Mouse (Mus musculus) liver, embryonic 12.5 days (tissue): Measurements from ENCODE around the gene Ankrd24. TPM values are rescaled to one million over a fixed set of nuclear protein-coding genes. Genes with fewer than 3 reads are reported as not detected.

ENCODE experiments used
- ATAC-seq: fragments of 200-750 bp; cut with Nextera tagmentation; 2 replicates; pipeline ENCODE4 v1.8.0; 2017; ENCODE audit warnings: moderate number of reproducible peaks, mild to moderate bottlenecking, moderate library complexity
- H3K27ac ChIP-seq: fragments of 300-500 bp; sonication (generic); 2 replicates; pipeline ENCODE4 v1.5.1; 2016; ENCODE audit warnings: mild to moderate bottlenecking
- H3K27me3 ChIP-seq: fragments of 300-500 bp; sonication (generic); replicated peaks from 2 replicates; pipeline ENCODE4 v1.6.1; 2016; ENCODE audit warnings: mild to moderate bottlenecking, moderate library complexity
- H3K36me3 ChIP-seq: fragments of 300-500 bp; sonication (generic); 2 replicates; pipeline ENCODE4 v1.6.1; 2016; ENCODE audit warnings: mild to moderate bottlenecking, moderate library complexity
- H3K4me1 ChIP-seq: fragments of 300-500 bp; sonication (generic); 2 replicates; pipeline ENCODE4 v1.6.1; 2016
- H3K4me2 ChIP-seq: fragments of 300-500 bp; sonication (generic); 2 replicates; pipeline ENCODE4 v1.6.1; 2016; ENCODE audit warnings: mild to moderate bottlenecking, moderate library complexity
- H3K4me3 ChIP-seq: fragments of 300-500 bp; sonication (generic); 2 replicates; pipeline ENCODE4 v1.5.1; 2016; ENCODE audit warnings: mild to moderate bottlenecking, moderate library complexity
- H3K9ac ChIP-seq: fragments of 300-500 bp; sonication (generic); 2 replicates; pipeline ENCODE4 v1.6.1; 2016; ENCODE audit warnings: mild to moderate bottlenecking, moderate library complexity
- H3K9me3 ChIP-seq: fragments of 300-500 bp; sonication (generic); replicated peaks from 2 replicates; pipeline ENCODE4 v1.6.1; 2016; ENCODE audit warnings: mild to moderate bottlenecking, moderate library complexity
- WGBS: fragments of 180-500 bp; shearing (Covaris S2); methylation state at CpG from one replicate; pipeline ENCODE4 v1.1.7; 2016; ENCODE audit not compliant: insufficient replicate concordance; 5-methylcytosine and 5-hydroxymethylcytosine counted together
- polyA plus RNA-seq: library from polyadenylated mRNA; unstranded; fragments of >200 nt; fragmentation: Nextera tagmentation; extraction: Ambion mirVana; gene quantifications from 2 replicates; pipeline ENCODE4 v1.2.1, GENCODE M21; 2016

Gene Ankrd24
- polyA plus RNA-seq, 1 experiment from 2014 or later, result 3.8 TPM

GRCm38 (mm10) chr10:81608308-81608707 lies 20.0 kb upstream of the Ankrd24 start:
- Histone ChIP-seq H3K4me3 (no peak overlapping the region), H3K9me3 (no peaks in the 10 kb centered on the region), H3K9ac (no peak overlapping the region), H3K4me1 (peaks cover 28% of the 10 kb centered on the region), H3K27me3 (no peaks in the 10 kb centered on the region), H3K4me2 (no peak overlapping the region), H3K27ac (no peak overlapping the region), H3K36me3 (peaks cover 13% of the 10 kb centered on the region; the same call in 1 of the 2 replicates)
- WGBS, result 86% methylated on average over 1 of the region's 1 CpGs
- ATAC-seq, result no peak

- Histone ChIP-seq H3K27me3 (no peaks in the 10 kb centered on the region), H3K4me1 (no peaks in the 10 kb centered on the region), H3K4me3 (no peak overlapping the region), H3K36me3 (peaks cover 13% of the 10 kb centered on the region; the same call in 1 of the 2 replicates), H3K27ac (no peak overlapping the region), H3K9ac (no peak overlapping the region), H3K9me3 (no peaks in the 10 kb centered on the region), H3K4me2 (no peak overlapping the region)
- ATAC-seq, result no peak
- 54% methylated on average over 3 of the region's 3 CpGs for WGBS
Measured at GRCm38 (mm10) chr10:81612779-81613178, 15.6 kb upstream of the Ankrd24 start.

- WGBS, result 70% methylated on average over 6 of the region's 6 CpGs
- H3K9ac ChIP-seq, result no peak overlapping the region
- no peak overlapping the region for H3K27ac ChIP-seq
- no peaks in the 10 kb centered on the region for H3K36me3 ChIP-seq
- no peak overlapping the region for H3K4me2 ChIP-seq
- no peaks in the 10 kb centered on the region for H3K27me3 ChIP-seq
- H3K4me3 ChIP-seq, result no peak overlapping the region
- no peaks in the 10 kb centered on the region for H3K4me1 ChIP-seq
- H3K9me3 ChIP-seq, result no peaks in the 10 kb centered on the region
- no peak for ATAC-seq
Measured at GRCm38 (mm10) chr10:81615486-81615885, 12.9 kb upstream of the Ankrd24 start.

- peaks cover 12% of the 10 kb centered on the region for H3K4me1 ChIP-seq
- no peak for ATAC-seq
- H3K9me3 ChIP-seq, result no peaks in the 10 kb centered on the region
- H3K9ac ChIP-seq, result no peak overlapping the region
- peaks cover 35% of the 10 kb centered on the region for H3K36me3 ChIP-seq
- H3K4me3 ChIP-seq, result no peak overlapping the region
- 66% methylated on average over 5 of the region's 5 CpGs for WGBS
- H3K27me3 ChIP-seq, result no peaks in the 10 kb centered on the region
- no peak overlapping the region for H3K4me2 ChIP-seq
- no peak overlapping the region for H3K27ac ChIP-seq
Measured at GRCm38 (mm10) chr10:81619976-81620375, 8.4 kb upstream of the Ankrd24 start.

GRCm38 (mm10) chr10:81620786-81621185 lies 7.6 kb upstream of the Ankrd24 start:
- Histone ChIP-seq H3K4me1 (peaks cover 14% of the 10 kb centered on the region), H3K36me3 (peaks cover 43% of the 10 kb centered on the region), H3K4me2 (no peak overlapping the region), H3K27me3 (no peaks in the 10 kb centered on the region), H3K27ac (no peak overlapping the region), H3K9me3 (no peaks in the 10 kb centered on the region), H3K9ac (no peak overlapping the region), H3K4me3 (no peak overlapping the region)
- ATAC-seq, result no peak
- WGBS, result 55% methylated on average over 9 of the region's 9 CpGs

- no peak overlapping the region for H3K9ac ChIP-seq
- no peaks in the 10 kb centered on the region for H3K9me3 ChIP-seq
- H3K36me3 ChIP-seq, result peaks cover 47% of the 10 kb centered on the region
- ATAC-seq, result no peak
- H3K4me2 ChIP-seq, result no peak overlapping the region
- H3K27ac ChIP-seq, result peak overlapping the region; percentile 17; the same call in 1 of the 2 replicates
- H3K4me1 ChIP-seq, result peaks cover 36% of the 10 kb centered on the region
- no peak overlapping the region for H3K4me3 ChIP-seq
- 49% methylated on average over 8 of the region's 8 CpGs for WGBS
- H3K27me3 ChIP-seq, result no peaks in the 10 kb centered on the region
Measured at GRCm38 (mm10) chr10:81623441-81623840, 4.9 kb upstream of the Ankrd24 start.

DNA sequence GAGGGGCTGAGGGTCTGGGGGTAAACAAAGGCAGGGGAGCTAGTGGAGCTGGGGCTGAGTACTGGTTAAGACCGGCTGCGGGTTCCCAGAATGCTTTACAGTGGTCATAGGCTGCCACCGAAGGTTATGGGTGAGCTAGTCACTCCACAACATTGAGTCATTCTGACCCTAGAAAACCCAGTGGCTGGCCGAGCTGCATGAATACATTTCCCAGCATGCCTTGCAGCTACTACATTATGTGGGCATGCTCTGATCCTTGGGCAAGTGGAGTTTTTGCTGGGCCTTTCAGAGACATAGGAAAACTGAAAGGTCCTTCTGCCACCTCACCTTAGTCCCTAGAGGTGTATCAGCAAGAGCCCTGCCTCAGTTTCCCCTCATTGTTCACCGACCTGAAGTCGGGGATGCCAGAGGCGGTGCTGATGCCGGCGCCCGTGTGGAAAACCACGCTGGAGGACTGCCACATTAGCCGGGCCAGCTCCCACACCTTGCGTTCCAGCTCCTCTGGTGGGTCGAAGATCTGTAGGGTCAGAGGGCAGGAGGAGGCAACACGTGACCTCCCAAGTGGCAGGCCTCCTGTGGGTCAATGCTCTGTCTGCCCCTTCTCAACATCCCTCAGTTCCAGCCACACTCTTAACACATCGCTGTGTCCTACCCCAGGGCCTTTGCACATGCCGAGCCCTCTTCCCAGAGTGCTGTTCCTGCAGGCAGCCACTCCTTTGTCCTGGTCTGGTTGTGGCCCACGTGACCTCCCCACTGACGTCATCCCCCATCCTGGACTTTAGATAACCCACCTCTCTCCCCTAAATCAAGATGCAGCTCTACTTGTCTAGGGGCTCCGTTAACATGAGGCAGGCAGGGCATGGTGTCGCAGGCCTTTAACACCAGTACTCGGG lies 2.0 kb upstream of the Ankrd24 start:
- H3K4me1 ChIP-seq, result peaks cover 36% of the 10 kb centered on the region
- H3K4me2 ChIP-seq, result peak overlapping the region; percentile 83
- peak overlapping the region; percentile 76 for H3K9ac ChIP-seq
- H3K4me3 ChIP-seq, result peak overlapping the region; percentile 81
- H3K27ac ChIP-seq, result peak overlapping the region; percentile 93
- peaks cover 43% of the 10 kb centered on the region for H3K36me3 ChIP-seq
- no peak for ATAC-seq
- no peaks in the 10 kb centered on the region for H3K9me3 ChIP-seq
- WGBS, result 79% methylated on average over 22 of the region's 22 CpGs
- H3K27me3 ChIP-seq, result peaks cover 6% of the 10 kb centered on the region; the same call in 1 of the 2 replicates

- H3K9me3 ChIP-seq, result no peaks in the 10 kb centered on the region
- H3K27me3 ChIP-seq, result peaks cover 6% of the 10 kb centered on the region; the same call in 1 of the 2 replicates
- H3K4me1 ChIP-seq, result peaks cover 36% of the 10 kb centered on the region
- H3K9ac ChIP-seq, result peak within 1 kb of the TSS; percentile 76
- peak within 1 kb of the TSS; percentile 83 for H3K4me2 ChIP-seq
- WGBS, result 3% methylated on average over 40 of the region's 40 CpGs
- H3K27ac ChIP-seq, result peak within 1 kb of the TSS; percentile 93
- peak; percentile 92 for ATAC-seq
- H3K4me3 ChIP-seq, result peak within 1 kb of the TSS; percentile 81
- peaks cover 37% of the 10 kb centered on the region for H3K36me3 ChIP-seq
Measured at GRCm38 (mm10) chr10:81626994-81627835, 1.1 kb upstream of the Ankrd24 start, which contains the start of gene Sirt6. Gene Sirt6 (minus strand): TSS chr10:81627797.

GRCm38 (mm10) chr10:81627836-81628220 lies 512 bp upstream of the Ankrd24 start:
- Histone ChIP-seq H3K36me3 (peaks cover 31% of the 10 kb centered on the region), H3K9me3 (no peaks in the 10 kb centered on the region), H3K4me3 (peak overlapping the region; percentile 81), H3K27ac (peak overlapping the region; percentile 93), H3K27me3 (peaks cover 6% of the 10 kb centered on the region; the same call in 1 of the 2 replicates), H3K4me2 (peak overlapping the region; percentile 83), H3K4me1 (peaks cover 39% of the 10 kb centered on the region), H3K9ac (peak overlapping the region; percentile 76)
- 46% methylated on average over 7 of the region's 7 CpGs for WGBS
- peak; percentile 39 for ATAC-seq

GRCm38 (mm10) chr10:81633253-81634099 lies 5.1 kb downstream of the Ankrd24 start:
- H3K9me3 ChIP-seq, result no peaks in the 10 kb centered on the region
- WGBS, result 5% methylated on average over 37 of the region's 37 CpGs
- peak overlapping the region; percentile 53 for H3K4me3 ChIP-seq
- H3K27ac ChIP-seq, result peak overlapping the region; percentile 71
- peak overlapping the region; percentile 58 for H3K9ac ChIP-seq
- H3K4me1 ChIP-seq, result peaks cover 33% of the 10 kb centered on the region
- peaks cover 25% of the 10 kb centered on the region for H3K27me3 ChIP-seq
- H3K36me3 ChIP-seq, result no peaks in the 10 kb centered on the region
- peak overlapping the region; percentile 75 for H3K4me2 ChIP-seq
- ATAC-seq, result peak; percentile 96

DNA sequence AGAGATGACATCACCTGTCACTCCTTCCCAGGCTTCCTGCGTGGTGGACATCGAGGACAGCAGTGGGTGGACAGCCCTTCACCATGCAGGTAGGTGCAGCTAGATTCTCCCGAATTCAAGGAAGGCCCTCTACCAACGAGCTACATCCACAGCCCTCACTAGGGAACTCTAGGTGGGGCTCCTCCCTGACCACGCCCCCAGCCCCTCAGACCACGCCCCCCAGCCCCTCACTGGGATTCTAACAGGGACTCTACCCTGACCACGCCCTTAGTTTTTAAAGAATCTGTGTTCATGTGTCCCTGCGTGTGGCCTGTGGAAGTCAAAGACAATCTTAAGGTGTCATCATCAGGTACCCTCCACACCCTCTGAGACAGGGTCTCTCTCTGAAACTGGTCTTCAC lies 8.0 kb downstream of the Ankrd24 start:
- no peaks in the 10 kb centered on the region for H3K9me3 ChIP-seq
- 10% methylated on average over 8 of the region's 8 CpGs for WGBS
- peaks cover 32% of the 10 kb centered on the region for H3K27me3 ChIP-seq
- H3K36me3 ChIP-seq, result no peaks in the 10 kb centered on the region
- no peak overlapping the region for H3K27ac ChIP-seq
- H3K4me3 ChIP-seq, result no peak overlapping the region
- no peak for ATAC-seq
- H3K9ac ChIP-seq, result no peak overlapping the region
- H3K4me2 ChIP-seq, result no peak overlapping the region
- H3K4me1 ChIP-seq, result peaks cover 32% of the 10 kb centered on the region
